In the genomic region with DNA sequence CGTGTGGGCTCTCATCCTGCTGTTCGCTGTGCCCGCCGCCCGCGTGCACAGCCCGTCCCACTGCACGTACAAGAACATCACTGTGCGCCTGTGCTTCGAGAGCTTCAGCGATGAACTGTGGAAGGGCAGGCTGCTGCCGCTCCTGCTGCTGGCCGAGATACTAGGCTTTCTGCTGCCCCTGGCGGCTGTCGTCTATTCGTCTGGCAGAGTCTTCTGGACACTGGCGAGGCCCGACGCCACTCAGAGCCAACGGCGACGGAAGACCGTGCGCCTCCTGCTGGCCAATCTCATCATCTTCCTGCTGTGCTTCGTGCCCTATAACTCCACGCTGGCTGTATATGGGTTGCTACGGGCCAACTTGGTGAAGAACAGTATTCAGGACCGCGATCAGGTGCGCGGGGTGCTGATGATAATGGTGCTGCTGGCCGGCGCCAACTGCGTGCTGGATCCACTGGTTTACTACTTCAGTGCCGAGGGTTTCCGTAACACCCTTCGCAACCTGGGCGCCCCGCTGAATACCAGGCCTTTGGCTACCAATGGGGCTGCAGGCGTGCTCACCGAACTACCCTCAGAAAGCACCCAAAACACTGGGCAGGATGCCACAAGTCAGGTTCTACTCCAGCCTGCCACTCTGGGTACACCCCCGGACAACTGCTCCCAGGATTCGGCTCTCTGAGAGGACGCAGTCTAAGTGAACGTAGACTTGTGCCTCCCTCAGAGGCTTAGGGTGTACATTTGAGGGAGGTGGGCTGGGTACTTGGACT, we compare ENCODE assay signal across 8 mouse cellular contexts. TPM values are rescaled to one million over a fixed set of nuclear protein-coding genes. Genes with fewer than 3 reads are reported as not detected.
DNase-seq lines count a peak whose midpoint lies in the region; ATAC-seq and TF ChIP-seq lines count a peak whose summit lies in the region.

No protein-coding gene starts in this region.

- 26% methylated on average over 45 of the region's 45 CpGs for WGBS in intestine, postnatal 0 days
- 21% methylated on average over 45 of the region's 45 CpGs for WGBS in limb, embryonic 10.5 days
- 24% methylated on average over 45 of the region's 45 CpGs for whole genome bisulfite sequencing in midbrain, embryonic 14.5 days

- no peaks in the 10 kb centered on the region for H3K27me3 ChIP-seq in intestine, postnatal 0 days (replicated peaks; ENCODE audit: control insufficient read depth, insufficient read depth, low read length)
- peaks cover 17% of the 10 kb centered on the region for H3K27me3 ChIP-seq in limb, embryonic 10.5 days (ENCODE audit: low read depth, poor library complexity, severe bottlenecking)
- no peaks in the 10 kb centered on the region for H3K27me3 ChIP-seq in midbrain, embryonic 14.5 days (ENCODE audit: control insufficient read depth, insufficient read depth, low read length)

- H3K9me3 ChIP-seq in intestine, postnatal 0 days (ENCODE audit: control insufficient read depth) = no peaks in the 10 kb centered on the region
- no peaks in the 10 kb centered on the region for H3K9me3 ChIP-seq in limb, embryonic 10.5 days (replicated peaks)
- H3K9me3 ChIP-seq in midbrain, embryonic 14.5 days (ENCODE audit: control insufficient read depth, low read length) = no peaks in the 10 kb centered on the region

- peak overlapping the region; percentile 30; the same call in 1 of the 2 replicates for H3K27ac ChIP-seq in intestine, postnatal 0 days (ENCODE audit: low read depth, low read length)
- peak overlapping the region; percentile 86 for H3K27ac ChIP-seq in limb, embryonic 10.5 days
- H3K27ac ChIP-seq in midbrain, embryonic 14.5 days (replicated peaks; ENCODE audit: low read depth, low read length) = peak overlapping the region; percentile 95

- peak; percentile 84 for ATAC-seq in intestine, postnatal 0 days
- peak; percentile 93 for ATAC-seq in midbrain, embryonic 14.5 days (ENCODE audit: low FRiP score, low TSS enrichment)

- no peak overlapping the region for H3K9ac ChIP-seq in intestine, postnatal 0 days (ENCODE audit: low read depth, low read length)
- peak overlapping the region; percentile 59; the same call in 1 of the 2 replicates for H3K9ac ChIP-seq in midbrain, embryonic 14.5 days (replicated peaks; ENCODE audit: low read length)

- peaks cover 8% of the 10 kb centered on the region; the same call in 1 of the 2 replicates for H3K4me1 ChIP-seq in intestine, postnatal 0 days (replicated peaks; ENCODE audit: control insufficient read depth, insufficient read depth, low read length)
- H3K4me1 ChIP-seq in limb, embryonic 10.5 days = peaks cover 10% of the 10 kb centered on the region
- no peaks in the 10 kb centered on the region for H3K4me1 ChIP-seq in midbrain, embryonic 14.5 days (ENCODE audit: control insufficient read depth, insufficient read depth, low read length)

- H3K4me2 ChIP-seq in intestine, postnatal 0 days (replicated peaks; ENCODE audit: low read depth) = peak overlapping the region; percentile 66
- H3K4me2 ChIP-seq in midbrain, embryonic 14.5 days (ENCODE audit: low read length) = peak overlapping the region; percentile 70

- peak; percentile 98 for TF ChIP-seq CTCF in intestine, postnatal 0 days (IDR thresholded peaks at IDR 0.05; ENCODE audit: low read depth)

- H3K4me3 ChIP-seq in intestine, postnatal 0 days (ENCODE audit: low read depth, low read length) = peak overlapping the region; percentile 34
- H3K4me3 ChIP-seq in limb, embryonic 10.5 days = peak overlapping the region; percentile 59
- peak overlapping the region; percentile 39 for H3K4me3 ChIP-seq in midbrain, embryonic 14.5 days (replicated peaks; ENCODE audit: low read depth, low read length)

- peaks cover 13% of the 10 kb centered on the region; the same call in 1 of the 2 replicates for H3K36me3 ChIP-seq in intestine, postnatal 0 days (ENCODE audit: control insufficient read depth, insufficient read depth)
- no peaks in the 10 kb centered on the region for H3K36me3 ChIP-seq in limb, embryonic 10.5 days
- no peaks in the 10 kb centered on the region for H3K36me3 ChIP-seq in midbrain, embryonic 14.5 days (ENCODE audit: control insufficient read depth, insufficient read depth, low read length)

- DNase-seq in spleen, postnatal 10 days (ENCODE audit: low spot score in 2 of 2) = peak; percentile 9 to 74
- DNase-seq in spleen, adult 12 weeks (ENCODE audit: low spot score) = no peak
- peak; percentile 92 for DNase-seq in embryo, embryonic 11.5 days (ENCODE audit: low read depth, low spot score)
- DNase-seq in gastrocnemius, postnatal 4 days (ENCODE audit: low spot score in 2 of 2) = peak; percentile 83 to 93
- peak; percentile 95 for DNase-seq in limb, embryonic 10.5 days (ENCODE audit: low spot score)
- peak; percentile 97 for DNase-seq in midbrain, embryonic 14.5 days
- DNase-seq in telencephalon, adult 2 months (ENCODE audit: low read depth, low spot score) = peak; percentile 79

RNA-seq across cellular contexts. Expression of gene Chd4, which starts 13.8 kb away (rescaled TPM):
- total RNA-seq in gastrocnemius, postnatal 4 days (2021) = 100 to 1,000 TPM; 160 to 164 TPM
- 30.7 and 34.2 TPM in 2 replicates for polyA plus RNA-seq in intestine, postnatal 0 days (2015; fragmentation: Nextera tagmentation; extraction: Ambion mirVana)
- polyA plus RNA-seq in limb, embryonic 10.5 days (2016; fragmentation: Nextera tagmentation; extraction: Ambion mirVana) = 104 and 109 TPM in 2 replicates
- polyA plus RNA-seq in midbrain, embryonic 14.5 days (2014; fragmentation: Nextera tagmentation; extraction: Ambion mirVana) = 70.7 and 90.6 TPM in 2 replicates

RNA-seq across cellular contexts. Expression of gene Lpar5, which starts 14.3 kb away (rescaled TPM):
- under 1 TPM; 0.20 to 0.31 TPM for total RNA-seq in gastrocnemius, postnatal 4 days (2021)
- 9.2 and 9.9 TPM in 2 replicates for polyA plus RNA-seq in intestine, postnatal 0 days (2015; fragmentation: Nextera tagmentation; extraction: Ambion mirVana)
- polyA plus RNA-seq in limb, embryonic 10.5 days (2016; fragmentation: Nextera tagmentation; extraction: Ambion mirVana) = 0.14 and 0.18 TPM in 2 replicates
- 0.45 and 0.77 TPM in 2 replicates for polyA plus RNA-seq in midbrain, embryonic 14.5 days (2014; fragmentation: Nextera tagmentation; extraction: Ambion mirVana)

RNA-seq across cellular contexts. Expression of gene Acrbp, which starts 32.5 kb away (rescaled TPM):
- total RNA-seq in gastrocnemius, postnatal 4 days (2021) = 1 to 10 TPM; 3.9 to 4.6 TPM
- polyA plus RNA-seq in intestine, postnatal 0 days (2015; fragmentation: Nextera tagmentation; extraction: Ambion mirVana) = 3.1 and 4.1 TPM in 2 replicates
- 10.1 and 13.0 TPM in 2 replicates for polyA plus RNA-seq in limb, embryonic 10.5 days (2016; fragmentation: Nextera tagmentation; extraction: Ambion mirVana)
- polyA plus RNA-seq in midbrain, embryonic 14.5 days (2014; fragmentation: Nextera tagmentation; extraction: Ambion mirVana) = 16.3 and 16.7 TPM in 2 replicates

RNA-seq across cellular contexts. Expression of gene Ing4, which starts 42.4 kb away (rescaled TPM):
- total RNA-seq in gastrocnemius, postnatal 4 days (2021) = 10 to 100 TPM; 54.1 to 54.2 TPM
- polyA plus RNA-seq in intestine, postnatal 0 days (2015; fragmentation: Nextera tagmentation; extraction: Ambion mirVana) = 65.4 and 70.1 TPM in 2 replicates
- 121 and 145 TPM in 2 replicates for polyA plus RNA-seq in limb, embryonic 10.5 days (2016; fragmentation: Nextera tagmentation; extraction: Ambion mirVana)
- polyA plus RNA-seq in midbrain, embryonic 14.5 days (2014; fragmentation: Nextera tagmentation; extraction: Ambion mirVana) = 132 and 144 TPM in 2 replicates

RNA-seq across cellular contexts. Expression of gene Nop2, which starts 49.7 kb away (rescaled TPM):
- 10 to 100 TPM; 26.7 to 28.5 TPM for total RNA-seq in gastrocnemius, postnatal 4 days (2021)
- 21.9 and 22.6 TPM in 2 replicates for polyA plus RNA-seq in intestine, postnatal 0 days (2015; fragmentation: Nextera tagmentation; extraction: Ambion mirVana)
- 94.6 and 119 TPM in 2 replicates for polyA plus RNA-seq in limb, embryonic 10.5 days (2016; fragmentation: Nextera tagmentation; extraction: Ambion mirVana)
- 42.7 and 46.3 TPM in 2 replicates for polyA plus RNA-seq in midbrain, embryonic 14.5 days (2014; fragmentation: Nextera tagmentation; extraction: Ambion mirVana)

Comparison
In these comparisons a context has a peak if more than half of its experiments do, and no peak if none do; other contexts are left out.
1. H3K27ac ChIP-seq: peak in every context shown above with its lines; median percentile 95 in midbrain, embryonic 14.5 days; 86 in limb, embryonic 10.5 days; 30 in intestine, postnatal 0 days.